8 mouse cellular contexts compared by ENCODE assay signal in genomic region chr9:29412181-29412771, GRCm38 (mm10).
DNase-seq lines count a peak whose midpoint lies in the region; ATAC-seq and TF ChIP-seq lines count a peak whose summit lies in the region.

No protein-coding gene starts in this region.

- in situ Hi-C loops in Patski (cut with MboI; ENCODE audit: low pct_unique_long_range_greater_than_20kb), result no loop called here

- TF ChIP-seq POLR2A in brain, embryonic 14.5 days (IDR thresholded peaks at IDR 0.05; ENCODE audit: borderline replicate concordance, extremely low read depth, insufficient read depth, insufficient read length, poor library complexity, severe bottlenecking), result peak; percentile 21; the same call in 1 of the 2 replicates

- H3K4me2 ChIP-seq in forebrain, embryonic 11.5 days (ENCODE audit: low read depth, low read length, severe bottlenecking), result peak overlapping the region; percentile 98
- H3K4me2 ChIP-seq in heart, postnatal 0 days (ENCODE audit: low read depth, low read length), result peak overlapping the region; percentile 71
- H3K4me2 ChIP-seq in stomach, embryonic 16.5 days (ENCODE audit: low read depth, low read length), result peak overlapping the region; percentile 92

- H3K4me3 ChIP-seq in forebrain, embryonic 11.5 days (ENCODE audit: low read depth, low read length), result peak overlapping the region; percentile 47
- H3K4me3 ChIP-seq in heart, postnatal 0 days (ENCODE audit: low read depth, low read length), result peak overlapping the region; percentile 46
- peak overlapping the region; percentile 62 for H3K4me3 ChIP-seq in midbrain, embryonic 10.5 days
- H3K4me3 ChIP-seq in stomach, embryonic 16.5 days (replicated peaks; ENCODE audit: low read length), result peak overlapping the region; percentile 58

- TF ChIP-seq EP300 in heart, postnatal 0 days (IDR thresholded peaks at IDR 0.05; ENCODE audit: low read depth), result no peak

- H3K27ac ChIP-seq in forebrain, embryonic 11.5 days (ENCODE audit: low read depth, low read length), result 0 out of 2 replicates have a peak overlapping the region, but pooled peaks have one; percentile 31
- no peak overlapping the region for H3K27ac ChIP-seq in heart, postnatal 0 days (ENCODE audit: low read depth)
- peak overlapping the region; percentile 80 for H3K27ac ChIP-seq in midbrain, embryonic 10.5 days (replicated peaks)
- H3K27ac ChIP-seq in stomach, embryonic 16.5 days (ENCODE audit: low read length), result peak overlapping the region; percentile 73

- ATAC-seq in Patski, result peak; percentile 64
- ATAC-seq in forebrain, embryonic 11.5 days (replicated peaks; ENCODE audit: low FRiP score), result peak; percentile 84
- ATAC-seq in heart, postnatal 0 days (ENCODE audit: insufficient read depth, low read depth), result peak; percentile 59
- ATAC-seq in stomach, embryonic 16.5 days (ENCODE audit: insufficient read depth, low FRiP score), result peak; percentile 69; the same call in 1 of the 2 replicates
- ATAC-seq in erythroblast, adult 5-6 weeks (replicated peaks; ENCODE audit: low FRiP score, poor library complexity, severe bottlenecking), result no peak

- under 1% methylated on average over 58 of the region's 61 CpGs for WGBS in forebrain, embryonic 11.5 days
- under 1% methylated on average over 58 of the region's 61 CpGs for WGBS in heart, postnatal 0 days
- under 1% methylated on average over 61 of the region's 61 CpGs for WGBS in midbrain, embryonic 10.5 days
- WGBS in stomach, embryonic 16.5 days, result under 1% methylated on average over 59 of the region's 61 CpGs

- POLR2A ChIA-PET in Patski (lab: Charles Lee), result no interaction called here

- H3K9me3 ChIP-seq in forebrain, embryonic 11.5 days (ENCODE audit: control insufficient read depth, low read length), result no peaks in the 10 kb centered on the region
- H3K9me3 ChIP-seq in heart, postnatal 0 days (replicated peaks; ENCODE audit: control insufficient read depth, low read length), result no peaks in the 10 kb centered on the region
- no peaks in the 10 kb centered on the region for H3K9me3 ChIP-seq in midbrain, embryonic 10.5 days (replicated peaks)
- no peaks in the 10 kb centered on the region for H3K9me3 ChIP-seq in stomach, embryonic 16.5 days (replicated peaks; ENCODE audit: control insufficient read depth, low read length)

- H3K27me3 ChIP-seq in Patski, result peaks cover 12% of the 10 kb centered on the region
- peaks cover 15% of the 10 kb centered on the region for H3K27me3 ChIP-seq in forebrain, embryonic 11.5 days (ENCODE audit: control insufficient read depth, insufficient read depth, low read length)
- peaks cover 34% of the 10 kb centered on the region for H3K27me3 ChIP-seq in heart, postnatal 0 days (ENCODE audit: control insufficient read depth, insufficient read depth, low read length)
- H3K27me3 ChIP-seq in midbrain, embryonic 10.5 days (ENCODE audit: low read depth, poor library complexity, severe bottlenecking), result peaks cover 69% of the 10 kb centered on the region
- H3K27me3 ChIP-seq in stomach, embryonic 16.5 days (ENCODE audit: control insufficient read depth, insufficient read depth, low read length), result peaks cover 17% of the 10 kb centered on the region

- no peak for DNase-seq in Patski (ENCODE audit: low read depth, low spot score)
- DNase-seq in brain, embryonic 14.5 days (ENCODE audit: low read depth), result peak; percentile 86
- DNase-seq in forebrain, embryonic 11.5 days (ENCODE audit: low spot score), result peak; percentile 86
- peak; percentile 25 for DNase-seq in heart, postnatal 0 days (ENCODE audit: low spot score)
- DNase-seq in left cerebral cortex, adult 11 months (ENCODE audit: low spot score), result peak; percentile 42
- DNase-seq in midbrain, embryonic 10.5 days (ENCODE audit: low spot score), result peak; percentile 81

- no peak for TF ChIP-seq CTCF in Patski (IDR thresholded peaks at IDR 0.05)
- no peak for TF ChIP-seq CTCF in brain, embryonic 14.5 days (IDR thresholded peaks at IDR 0.05; ENCODE audit: borderline replicate concordance, extremely low read depth, insufficient read depth, insufficient read length)
- no peak for TF ChIP-seq CTCF in heart, postnatal 0 days (IDR thresholded peaks at IDR 0.05; ENCODE audit: low read depth)

- CTCF ChIA-PET in Patski (lab: Charles Lee), result interaction anchor here (1.2 to 2.3 kb wide), 2 partner anchors 47 to 81 kb away, joined by 4 to 8 read pairs; no protein-coding TSS in a partner anchor

- H3K4me1 ChIP-seq in forebrain, embryonic 11.5 days (replicated peaks; ENCODE audit: control insufficient read depth, insufficient read depth, low read length), result no peaks in the 10 kb centered on the region; the same call in 1 of the 2 replicates
- no peaks in the 10 kb centered on the region for H3K4me1 ChIP-seq in heart, postnatal 0 days (ENCODE audit: control insufficient read depth, insufficient read depth)
- H3K4me1 ChIP-seq in midbrain, embryonic 10.5 days, result peaks cover 21% of the 10 kb centered on the region
- peaks cover 3% of the 10 kb centered on the region; the same call in 1 of the 2 replicates for H3K4me1 ChIP-seq in stomach, embryonic 16.5 days (ENCODE audit: control insufficient read depth, insufficient read depth, low read length)

- no peaks in the 10 kb centered on the region for H3K36me3 ChIP-seq in forebrain, embryonic 11.5 days (ENCODE audit: control insufficient read depth, insufficient read depth, low read length)
- H3K36me3 ChIP-seq in heart, postnatal 0 days (replicated peaks; ENCODE audit: control insufficient read depth, insufficient read depth, low read length), result no peaks in the 10 kb centered on the region
- H3K36me3 ChIP-seq in midbrain, embryonic 10.5 days, result no peaks in the 10 kb centered on the region
- no peaks in the 10 kb centered on the region for H3K36me3 ChIP-seq in stomach, embryonic 16.5 days (ENCODE audit: control insufficient read depth, insufficient read depth, low read length)

- H3K9ac ChIP-seq in forebrain, embryonic 11.5 days (ENCODE audit: low read length), result peak overlapping the region; percentile 60
- no peak overlapping the region for H3K9ac ChIP-seq in heart, postnatal 0 days (replicated peaks; ENCODE audit: low read depth, low read length)
- peak overlapping the region; percentile 66 for H3K9ac ChIP-seq in stomach, embryonic 16.5 days (ENCODE audit: low read length)
